Mouse (Mus musculus) mouse embryonic stem cell (cell line): ENCODE data around the gene Mif4gd.

ENCODE experiments used
- in situ Hi-C, 2 experiments: fragments of 300-500 bp; cut with MboI; formaldehyde crosslinking; loops; 1 replicate in 1 of 2; 3 replicates in 1 of 2; pipeline ENCODE4 v1.14.3; 2019 to 2020; ENCODE audit warnings: low sequenced_read_pairs in 2 of 2, low pct_unique_long_range_greater_than_20kb in 1 of 2, mixed read lengths in 1 of 2; ENCODE audit not compliant: unreplicated experiment in 1 of 2

The Mif4gd gene

DNA sequence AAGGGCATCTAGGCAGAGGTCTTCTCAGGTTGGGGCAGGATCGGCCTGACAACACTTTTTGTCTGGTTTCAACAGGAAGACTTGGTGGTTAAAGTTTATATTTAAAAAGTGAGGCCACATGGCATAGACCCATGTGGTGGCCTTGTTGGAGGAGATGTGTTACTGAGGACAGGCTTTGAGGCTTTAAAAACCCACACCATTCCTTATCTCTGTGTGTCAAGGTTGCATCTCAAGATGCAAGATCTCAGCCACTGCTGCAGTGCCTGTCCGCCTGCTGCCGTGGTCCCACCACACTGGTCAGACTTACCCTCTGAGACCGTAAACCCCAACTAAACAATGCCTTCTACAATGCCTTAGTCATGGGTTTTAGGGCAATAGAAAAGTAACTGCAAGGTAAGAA is 14.5 kb downstream of the Mif4gd start:
- in situ Hi-C loops = no loop called here

GRCm38 (mm10) chr11:115595209-115595608 is 17.6 kb downstream of the Mif4gd start:
- in situ Hi-C loops = no loop called here

DNA sequence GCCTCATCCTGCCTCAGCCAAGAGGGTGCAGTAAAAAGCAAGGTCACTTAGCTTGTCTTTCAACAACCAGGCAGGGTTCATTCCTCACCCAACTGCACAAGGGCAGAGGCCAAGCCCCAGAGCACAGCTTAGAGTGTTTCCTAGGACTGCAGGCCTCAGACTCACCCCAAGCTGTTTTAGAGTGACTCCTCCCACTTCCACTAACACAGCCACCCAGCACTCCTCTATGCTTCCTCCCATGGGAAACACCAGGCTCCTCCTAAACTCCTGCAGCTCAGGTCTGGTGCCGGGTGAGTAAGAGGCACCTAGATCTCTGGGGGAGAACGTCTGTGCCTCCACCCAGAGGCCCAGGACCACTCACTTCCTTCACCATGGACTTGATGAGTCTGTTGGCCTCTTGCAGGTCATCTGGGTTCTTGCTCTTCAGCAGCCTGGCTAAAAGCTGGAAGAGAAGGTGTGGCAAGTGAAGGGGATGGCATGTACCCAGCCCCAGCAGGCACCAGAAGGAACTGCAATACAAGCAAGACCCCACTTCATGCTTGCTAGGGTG is 22.2 kb downstream of the Mif4gd start:
- in situ Hi-C loops = no loop called here

DNA sequence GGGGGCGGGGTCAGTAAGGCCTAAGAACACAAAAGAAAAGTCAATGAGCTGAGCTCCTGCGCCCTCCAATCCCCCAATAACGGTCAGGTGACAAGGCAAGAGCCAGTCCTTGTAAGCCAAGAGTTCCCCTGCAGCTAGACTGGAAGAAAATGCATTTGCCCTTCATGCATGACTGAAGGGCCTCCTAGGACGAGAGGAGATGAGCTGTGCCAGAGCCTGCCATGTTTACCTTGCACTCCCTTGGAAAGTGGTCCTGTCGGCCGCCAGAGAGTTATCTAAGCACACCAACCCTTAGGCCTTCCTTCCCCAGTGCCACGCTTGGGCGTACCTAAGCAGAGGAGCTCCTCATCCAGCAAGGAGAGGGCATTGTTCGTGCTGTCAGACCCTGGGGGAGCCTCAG is 24.8 kb downstream of the Mif4gd start:
- in situ Hi-C loops = no loop called here

DNA sequence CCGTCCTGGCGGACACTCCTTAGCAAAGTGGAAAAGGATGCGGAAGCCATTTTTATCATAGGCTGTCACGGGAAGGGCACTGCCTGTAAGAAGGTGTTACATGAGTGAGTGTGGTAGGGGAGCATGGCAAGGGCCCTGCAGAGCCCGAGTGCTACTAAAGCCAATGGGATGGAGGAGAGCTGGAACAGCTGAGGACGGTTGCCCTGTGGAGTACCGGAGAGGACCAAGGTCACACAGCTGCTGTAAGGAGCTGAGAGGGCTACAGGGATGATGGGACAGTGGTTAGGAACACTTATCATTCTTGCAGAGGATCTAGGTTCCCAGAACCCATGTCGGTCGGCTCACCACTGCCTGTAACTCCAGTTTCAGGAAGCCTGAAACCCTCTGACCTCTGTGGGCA is 26.4 kb downstream of the Mif4gd start:
- in situ Hi-C loops = no loop called here

GRCm38 (mm10) chr11:115585573-115586100 is 27.1 kb downstream of the Mif4gd start:
- in situ Hi-C loops = no loop called here

GRCm38 (mm10) chr11:115584376-115585073 is 28.2 kb downstream of the Mif4gd start:
- in situ Hi-C loops = no loop called here

GRCm38 (mm10) chr11:115582913-115583606 is 29.7 kb downstream of the Mif4gd start:
- in situ Hi-C loops = no loop called here

DNA sequence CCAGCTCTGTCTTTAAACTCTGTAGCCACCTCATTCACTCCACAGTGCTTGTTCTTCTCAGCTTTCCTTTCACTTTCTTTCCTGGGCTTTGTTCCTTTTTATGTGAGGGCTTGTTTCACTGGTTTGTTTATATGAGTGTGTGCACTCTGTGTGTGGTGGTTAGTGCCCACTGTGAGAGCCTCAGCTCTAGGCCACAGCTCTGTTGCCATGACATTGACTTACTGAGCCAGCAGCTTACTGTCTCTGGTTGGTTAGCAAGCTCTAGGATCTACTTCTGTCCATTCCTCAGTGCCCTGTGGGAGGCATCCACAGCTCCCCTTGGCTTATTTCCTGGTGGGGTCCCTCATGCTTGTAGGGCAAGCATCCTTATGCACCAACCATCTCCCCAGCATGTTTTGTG is 33.7 kb downstream of the Mif4gd start:
- in situ Hi-C loops = no loop called here

GRCm38 (mm10) chr11:115564961-115565360 is 47.8 kb downstream of the Mif4gd start:
- in situ Hi-C loops = no loop called here

- in situ Hi-C loops = no loop called here
Measured at GRCm38 (mm10) chr11:115564064-115564809, 48.5 kb downstream of the Mif4gd start, which contains the start of gene Nup85. TSS of gene Nup85 (plus strand) at chr11:115564434.

DNA sequence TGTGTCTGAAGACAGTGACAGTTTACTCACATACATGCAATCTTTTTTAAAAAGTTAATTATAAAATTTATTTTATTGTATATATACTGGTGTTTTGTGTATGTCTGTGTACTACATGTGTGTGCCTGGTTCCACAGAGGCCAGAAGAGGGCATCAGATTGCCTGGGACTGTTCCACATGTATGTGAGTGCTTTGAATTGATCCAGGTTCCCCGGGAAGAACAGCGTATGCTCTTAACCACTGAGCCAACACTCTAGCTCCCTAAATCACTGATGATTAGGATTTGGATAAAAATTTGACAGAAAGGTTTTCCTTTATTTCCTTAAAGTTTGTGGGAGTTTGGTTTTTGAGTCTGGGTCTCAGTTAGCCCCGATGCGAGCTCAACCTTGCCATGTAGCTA is 49.4 kb downstream of the Mif4gd start:
- in situ Hi-C loops = no loop called here
